Mouse (Mus musculus): ENCODE results near the gene Prr15. TPM values are rescaled to one million over a fixed set of nuclear protein-coding genes. Genes with fewer than 3 reads are reported as not detected.

Prr15 gene
- polyA plus RNA-seq, 1 experiment from 2014 or later, result 3.1 TPM

GRCm38 (mm10) chr6:54289774-54290500, 35.7 kb upstream of the Prr15 start:
- DNase-seq (ENCODE audit: low spot score) (no peak), ATAC-seq (no peak)
- no peaks in the 10 kb centered on the region for H3K27me3 ChIP-seq (replicated peaks; ENCODE audit: control insufficient read depth, insufficient read depth, low read length)
- H3K36me3 ChIP-seq (ENCODE audit: control insufficient read depth, insufficient read depth, low read length), result 0 out of 2 replicates have a peak, but pooled peaks cover 6% of the 10 kb centered on the region
- no peak overlapping the region for H3K4me3 ChIP-seq (ENCODE audit: low read depth, low read length)
- no peaks in the 10 kb centered on the region for H3K9me3 ChIP-seq (replicated peaks; ENCODE audit: control insufficient read depth, low read length)
- H3K27ac ChIP-seq (ENCODE audit: low read depth, low read length), result no peak overlapping the region
- H3K4me1 ChIP-seq (ENCODE audit: control insufficient read depth, insufficient read depth, low read length), result no peaks in the 10 kb centered on the region
- H3K9ac ChIP-seq (ENCODE audit: low read length), result no peak overlapping the region
- 83% methylated on average over 10 of the region's 10 CpGs for WGBS
- H3K4me2 ChIP-seq (ENCODE audit: low read length), result no peak overlapping the region

DNA sequence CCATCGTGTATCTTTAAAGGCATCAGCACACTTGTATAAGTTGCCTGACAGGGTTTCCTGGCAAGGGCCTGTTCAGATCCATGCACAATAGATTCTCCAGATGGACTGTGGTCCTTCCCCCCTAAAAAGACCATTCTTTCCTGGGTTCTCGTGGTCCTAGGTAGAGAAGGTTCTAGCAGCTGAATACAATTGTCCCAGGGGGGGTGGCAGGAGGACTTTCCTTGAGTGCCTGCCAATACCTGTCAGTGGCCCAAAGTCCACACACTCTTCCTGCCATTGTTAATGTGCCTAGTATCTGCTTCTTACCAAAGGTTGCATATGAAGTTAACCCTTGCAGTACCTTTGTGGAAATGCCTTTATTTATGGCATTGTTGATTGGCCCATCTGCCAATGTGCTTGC, 28.4 kb upstream of the Prr15 start:
- Histone ChIP-seq H3K9me3 (replicated peaks; ENCODE audit: control insufficient read depth, low read length) (no peaks in the 10 kb centered on the region), H3K4me2 (ENCODE audit: low read length) (no peak overlapping the region), H3K36me3 (ENCODE audit: control insufficient read depth, insufficient read depth, low read length) (peaks cover 10% of the 10 kb centered on the region; the same call in 1 of the 2 replicates), H3K4me3 (ENCODE audit: low read depth, low read length) (no peak overlapping the region), H3K27ac (ENCODE audit: low read depth, low read length) (no peak overlapping the region), H3K27me3 (replicated peaks; ENCODE audit: control insufficient read depth, insufficient read depth, low read length) (no peaks in the 10 kb centered on the region), H3K9ac (ENCODE audit: low read length) (no peak overlapping the region), H3K4me1 (ENCODE audit: control insufficient read depth, insufficient read depth, low read length) (no peaks in the 10 kb centered on the region)
- DNase-seq (ENCODE audit: low spot score) (no peak), ATAC-seq (no peak)
- WGBS, result 79% methylated on average over 2 of the region's 2 CpGs

- no peaks in the 10 kb centered on the region for H3K4me1 ChIP-seq (ENCODE audit: control insufficient read depth, insufficient read depth, low read length)
- no peaks in the 10 kb centered on the region for H3K27me3 ChIP-seq (replicated peaks; ENCODE audit: control insufficient read depth, insufficient read depth, low read length)
- H3K4me2 ChIP-seq (ENCODE audit: low read length), result no peak overlapping the region
- H3K36me3 ChIP-seq (ENCODE audit: control insufficient read depth, insufficient read depth, low read length), result peaks cover 6% of the 10 kb centered on the region; the same call in 1 of the 2 replicates
- H3K4me3 ChIP-seq (ENCODE audit: low read depth, low read length), result no peak overlapping the region
- no peak overlapping the region for H3K27ac ChIP-seq (ENCODE audit: low read depth, low read length)
- WGBS, result 91% methylated on average over 2 of the region's 2 CpGs
- no peak for ATAC-seq
- no peaks in the 10 kb centered on the region for H3K9me3 ChIP-seq (replicated peaks; ENCODE audit: control insufficient read depth, low read length)
- H3K9ac ChIP-seq (ENCODE audit: low read length), result no peak overlapping the region
- peak; percentile 26 for DNase-seq (ENCODE audit: low spot score)
These were observed 26.2 kb upstream of the Prr15 start for GRCm38 (mm10) chr6:54299417-54299816.

DNA sequence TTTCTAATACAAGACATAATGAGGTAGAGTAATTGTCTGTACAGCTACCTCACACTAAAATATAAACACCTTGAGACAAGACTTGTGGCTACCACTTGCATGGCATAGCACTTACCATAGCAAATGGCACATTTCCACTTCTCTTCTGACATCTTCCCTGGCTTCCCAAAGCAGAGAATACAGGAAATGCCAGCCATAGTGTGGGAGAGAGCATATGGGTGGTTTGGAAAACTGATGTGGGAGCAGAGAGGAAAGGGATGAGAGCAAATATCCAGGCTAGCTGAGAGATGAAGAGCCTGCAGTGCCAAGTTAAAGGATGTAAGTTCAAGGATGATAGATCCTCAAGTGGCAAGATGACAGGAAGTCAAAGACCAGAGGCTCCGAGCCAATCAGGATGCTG, 19.9 kb upstream of the Prr15 start:
- H3K4me3 ChIP-seq (ENCODE audit: low read depth, low read length), result no peak overlapping the region
- no peak overlapping the region for H3K27ac ChIP-seq (ENCODE audit: low read depth, low read length)
- no peaks in the 10 kb centered on the region for H3K27me3 ChIP-seq (replicated peaks; ENCODE audit: control insufficient read depth, insufficient read depth, low read length)
- DNase-seq (ENCODE audit: low spot score) (no peak), ATAC-seq (no peak)
- no peaks in the 10 kb centered on the region for H3K36me3 ChIP-seq (ENCODE audit: control insufficient read depth, insufficient read depth, low read length)
- H3K9ac ChIP-seq (ENCODE audit: low read length), result no peak overlapping the region
- 90% methylated on average over 1 of the region's 1 CpGs for WGBS
- no peaks in the 10 kb centered on the region for H3K9me3 ChIP-seq (replicated peaks; ENCODE audit: control insufficient read depth, low read length)
- H3K4me1 ChIP-seq (ENCODE audit: control insufficient read depth, insufficient read depth, low read length), result no peaks in the 10 kb centered on the region
- H3K4me2 ChIP-seq (ENCODE audit: low read length), result no peak overlapping the region

GRCm38 (mm10) chr6:54313071-54313470, 12.6 kb upstream of the Prr15 start:
- Histone ChIP-seq H3K9me3 (replicated peaks; ENCODE audit: control insufficient read depth, low read length) (no peaks in the 10 kb centered on the region), H3K36me3 (ENCODE audit: control insufficient read depth, insufficient read depth, low read length) (no peaks in the 10 kb centered on the region), H3K4me2 (ENCODE audit: low read length) (no peak overlapping the region), H3K9ac (ENCODE audit: low read length) (no peak overlapping the region), H3K27me3 (replicated peaks; ENCODE audit: control insufficient read depth, insufficient read depth, low read length) (no peaks in the 10 kb centered on the region), H3K4me1 (ENCODE audit: control insufficient read depth, insufficient read depth, low read length) (no peaks in the 10 kb centered on the region), H3K4me3 (ENCODE audit: low read depth, low read length) (no peak overlapping the region), H3K27ac (ENCODE audit: low read depth, low read length) (no peak overlapping the region)
- DNase-seq (ENCODE audit: low spot score) (no peak), ATAC-seq (no peak)
- 89% methylated on average over 2 of the region's 2 CpGs for WGBS

DNA sequence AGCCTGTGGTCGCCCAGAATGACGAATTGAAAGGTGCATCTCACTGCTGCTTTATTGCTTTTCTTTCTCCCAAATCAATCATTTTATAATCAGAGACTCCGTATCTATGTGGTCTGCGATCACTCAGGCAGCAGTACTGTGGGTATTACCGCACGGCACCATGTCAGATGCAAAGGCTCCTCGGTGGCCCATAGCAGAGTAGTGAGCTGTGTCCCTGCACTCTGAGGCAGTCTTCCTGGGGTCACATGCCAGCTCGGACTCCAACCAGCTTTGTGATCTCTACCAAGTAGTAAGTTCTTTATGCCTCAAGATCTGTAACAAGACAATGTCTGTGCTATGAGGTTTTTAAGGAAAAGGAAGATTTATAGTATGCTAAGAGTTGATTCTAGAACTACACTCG, 7.0 kb upstream of the Prr15 start:
- H3K4me2 ChIP-seq (ENCODE audit: low read length), result no peak overlapping the region
- no peaks in the 10 kb centered on the region for H3K4me1 ChIP-seq (ENCODE audit: control insufficient read depth, insufficient read depth, low read length)
- H3K36me3 ChIP-seq (ENCODE audit: control insufficient read depth, insufficient read depth, low read length), result no peaks in the 10 kb centered on the region
- H3K9me3 ChIP-seq (replicated peaks; ENCODE audit: control insufficient read depth, low read length), result no peaks in the 10 kb centered on the region
- no peak overlapping the region for H3K27ac ChIP-seq (ENCODE audit: low read depth, low read length)
- 92% methylated on average over 9 of the region's 9 CpGs for WGBS
- H3K4me3 ChIP-seq (ENCODE audit: low read depth, low read length), result no peak overlapping the region
- DNase-seq (ENCODE audit: low spot score) (no peak), ATAC-seq (no peak)
- no peak overlapping the region for H3K9ac ChIP-seq (ENCODE audit: low read length)
- H3K27me3 ChIP-seq (replicated peaks; ENCODE audit: control insufficient read depth, insufficient read depth, low read length), result no peaks in the 10 kb centered on the region

DNA sequence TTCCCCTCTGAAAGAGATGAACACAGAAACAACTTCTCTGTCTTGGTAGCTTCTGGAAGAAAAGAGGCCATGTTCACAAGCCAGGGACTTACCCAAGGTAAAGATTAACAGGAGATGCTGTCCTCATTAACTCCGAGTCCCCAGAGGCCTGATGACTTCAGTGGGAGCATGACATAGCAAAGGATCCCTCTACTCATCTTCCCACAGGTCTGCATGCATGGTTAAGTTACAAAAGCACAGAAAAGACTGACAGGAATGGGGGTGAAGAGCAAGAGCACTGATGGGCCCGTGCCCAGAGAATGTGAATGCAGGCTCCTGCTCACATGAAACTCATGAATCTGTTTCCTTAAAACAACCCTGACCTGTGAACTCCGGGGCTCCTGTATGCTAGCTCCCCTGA, 6.4 kb upstream of the Prr15 start:
- Histone ChIP-seq H3K4me3 (ENCODE audit: low read depth, low read length) (no peak overlapping the region), H3K36me3 (ENCODE audit: control insufficient read depth, insufficient read depth, low read length) (no peaks in the 10 kb centered on the region), H3K27ac (ENCODE audit: low read depth, low read length) (no peak overlapping the region), H3K4me2 (ENCODE audit: low read length) (no peak overlapping the region), H3K9ac (ENCODE audit: low read length) (no peak overlapping the region), H3K9me3 (replicated peaks; ENCODE audit: control insufficient read depth, low read length) (no peaks in the 10 kb centered on the region), H3K4me1 (ENCODE audit: control insufficient read depth, insufficient read depth, low read length) (no peaks in the 10 kb centered on the region), H3K27me3 (replicated peaks; ENCODE audit: control insufficient read depth, insufficient read depth, low read length) (no peaks in the 10 kb centered on the region)
- no peak for DNase-seq (ENCODE audit: low spot score)
- no peak for ATAC-seq
- WGBS, result 75% methylated on average over 3 of the region's 3 CpGs

GRCm38 (mm10) chr6:54320236-54320635, 5.4 kb upstream of the Prr15 start:
- Histone ChIP-seq H3K9me3 (replicated peaks; ENCODE audit: control insufficient read depth, low read length) (no peaks in the 10 kb centered on the region), H3K4me3 (ENCODE audit: low read depth, low read length) (no peak overlapping the region), H3K4me1 (ENCODE audit: control insufficient read depth, insufficient read depth, low read length) (no peaks in the 10 kb centered on the region), H3K27me3 (replicated peaks; ENCODE audit: control insufficient read depth, insufficient read depth, low read length) (no peaks in the 10 kb centered on the region), H3K36me3 (ENCODE audit: control insufficient read depth, insufficient read depth, low read length) (no peaks in the 10 kb centered on the region), H3K9ac (ENCODE audit: low read length) (no peak overlapping the region), H3K4me2 (ENCODE audit: low read length) (no peak overlapping the region), H3K27ac (ENCODE audit: low read depth, low read length) (no peak overlapping the region)
- 87% methylated on average over 1 of the region's 1 CpGs for WGBS
- no peak for ATAC-seq
- no peak for DNase-seq (ENCODE audit: low spot score)

All from forebrain, embryonic 14.5 days (tissue).